Mouse (Mus musculus) retina, adult 2 months (tissue): Measurements from ENCODE around the gene Vmn2r83.
"Not testable (repeated sequence)": the region's sequence is repeated elsewhere in the genome, so short reads cannot be mapped to it uniquely, and the experiment has no call there.

Experiments used
- DNase-seq: peaks from one replicate; pipeline ENCODE4 v3.0.0-alpha.2; 2012; ENCODE audit warnings: low read depth, low spot score

The Vmn2r83 gene

DNA sequence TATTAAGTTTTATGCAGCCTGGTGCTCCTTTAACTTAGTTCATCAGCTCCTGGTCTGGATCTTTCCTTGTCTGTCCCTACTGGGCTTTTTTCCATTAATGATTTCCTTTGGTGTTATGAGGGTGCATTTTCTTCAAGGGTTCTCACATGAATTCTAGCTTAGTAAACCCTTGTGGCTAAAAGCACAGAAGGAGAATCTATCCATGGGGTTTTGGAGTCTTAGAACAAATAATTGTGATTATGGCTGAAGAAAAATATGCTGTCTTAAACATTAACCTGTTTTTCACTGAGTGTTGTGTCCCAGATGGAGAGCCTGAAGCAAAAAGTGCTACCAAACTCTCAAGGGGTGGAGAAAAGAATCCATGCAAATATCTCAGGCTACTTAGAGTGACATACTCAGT is at the start of gene Vmn2r83:
Gene Vmn2r83 (plus strand): TSS at position 301 of the 400 bp plus-strand sequence.
- DNase-seq, result no peak

DNA sequence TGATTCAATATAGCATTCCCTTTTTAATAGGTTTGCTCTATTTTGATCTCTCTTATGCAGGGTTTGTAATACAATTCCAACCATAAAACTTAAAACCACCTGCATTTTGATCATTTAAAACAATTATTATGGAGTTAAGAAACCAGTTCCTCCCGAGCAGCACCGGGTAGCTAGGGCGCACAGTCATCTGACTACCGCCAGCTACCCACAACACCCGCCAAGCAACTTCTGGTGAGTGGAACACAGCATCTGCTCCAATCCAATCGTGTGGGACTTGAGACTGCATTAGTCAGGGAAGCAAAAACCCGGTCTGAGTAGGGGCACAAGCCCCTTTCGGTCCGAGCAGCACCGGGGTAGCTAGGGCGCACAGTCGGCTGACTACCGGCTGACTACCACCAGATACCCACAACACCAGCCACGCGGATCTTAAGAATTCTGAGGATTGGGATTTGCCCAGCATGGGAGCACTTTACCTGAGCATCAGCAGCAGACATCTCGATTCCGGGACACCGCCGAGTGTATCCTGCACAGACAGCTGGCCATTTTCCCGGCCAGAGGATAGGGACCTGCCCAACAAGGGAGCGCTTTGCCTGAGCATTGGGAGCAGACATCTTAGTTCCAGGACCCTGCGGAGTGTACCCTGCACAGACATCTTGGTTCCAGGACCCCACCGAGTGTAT is 33.2 kb upstream of the Vmn2r83 start:
- DNase-seq, result not testable (repeated sequence)

- no peak for DNase-seq
Observed at GRCm38 (mm10) chr10:79495886-79496285, 27.4 kb downstream of the Vmn2r83 start.

DNA sequence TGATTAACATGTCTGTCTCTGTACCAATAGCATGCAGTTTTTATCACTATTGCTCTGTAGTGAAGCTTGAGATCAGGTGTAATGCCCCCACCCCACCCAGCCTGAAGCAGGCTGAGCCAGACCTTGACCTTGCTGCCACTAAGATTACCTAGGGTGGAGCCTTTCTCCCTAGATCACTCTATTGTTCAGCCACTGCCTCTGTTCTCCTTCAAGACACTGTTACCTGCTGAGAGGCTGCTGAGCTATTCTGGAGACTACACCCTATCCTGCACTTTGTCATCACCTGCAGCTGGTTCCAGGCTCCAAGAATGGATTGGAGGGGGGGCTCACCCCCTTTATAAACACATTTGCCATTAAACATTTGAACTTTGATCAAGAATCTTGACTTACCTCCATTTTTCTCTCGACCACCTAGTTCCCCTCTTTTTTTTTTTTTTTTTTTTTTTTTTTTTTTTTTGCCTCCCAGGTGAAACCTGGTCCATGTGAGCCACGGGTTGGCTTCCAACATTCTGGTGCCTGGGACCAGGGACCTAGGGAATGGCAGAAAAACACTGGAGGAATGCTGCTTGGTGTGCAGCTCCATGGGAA is 28.3 kb downstream of the Vmn2r83 start:
- no peak for DNase-seq

DNA sequence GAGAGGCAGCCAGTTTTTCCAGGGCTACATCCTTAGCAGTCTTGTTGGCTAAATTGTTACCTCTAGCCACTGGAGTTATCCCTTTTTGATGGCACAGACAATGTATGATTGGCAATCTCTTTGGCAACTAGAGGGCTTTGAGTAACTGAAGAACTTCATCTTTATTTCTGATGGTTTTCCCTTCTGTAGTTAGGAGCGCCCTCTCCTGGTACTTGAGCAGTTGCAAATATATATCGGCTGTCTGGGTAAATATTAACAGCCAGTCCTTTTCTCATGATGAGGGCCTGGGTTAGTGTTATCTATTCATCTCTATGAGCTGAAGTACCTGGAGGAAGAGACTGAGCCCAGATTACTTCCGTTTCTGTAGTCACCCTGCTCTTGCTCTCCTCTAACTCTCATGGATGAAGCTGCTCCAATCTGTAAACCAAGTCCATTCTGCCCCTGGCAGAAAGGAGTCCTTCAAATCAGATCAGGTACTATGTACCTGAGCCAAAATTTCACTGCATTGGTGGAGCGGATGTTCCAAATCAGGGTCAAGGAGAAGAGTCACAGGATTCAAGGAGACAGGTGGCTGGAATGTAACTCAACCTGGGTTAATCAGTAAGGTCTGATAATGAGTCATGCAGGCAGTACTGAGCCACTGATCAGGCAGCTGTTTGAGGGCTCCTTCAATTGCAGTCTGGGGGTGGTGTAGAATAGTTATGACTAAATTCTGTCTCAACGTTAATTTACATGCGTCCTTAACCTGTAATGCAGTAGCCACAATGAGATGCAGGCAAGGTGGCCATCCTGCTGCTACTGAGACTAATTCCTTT is 34.5 kb downstream of the Vmn2r83 start:
- no peak for DNase-seq

DNA sequence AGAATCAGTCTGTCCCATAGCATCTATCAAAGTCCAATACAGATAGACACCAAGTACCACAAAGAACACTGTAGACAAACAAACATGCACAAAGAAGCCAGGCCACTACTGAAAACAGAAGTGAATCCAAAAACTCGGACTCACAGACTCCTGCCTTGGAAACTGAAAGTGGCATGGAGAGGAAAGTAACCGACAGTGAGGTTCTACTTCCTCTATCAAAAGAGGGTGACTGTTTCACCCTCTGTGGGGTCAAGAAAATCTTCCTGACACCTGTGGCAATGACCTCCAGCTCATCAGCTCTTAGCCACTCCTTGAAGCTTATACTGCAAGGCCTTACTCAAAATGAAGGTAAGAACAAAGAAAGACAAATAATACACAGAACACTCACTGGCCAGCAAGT is 38.2 kb downstream of the Vmn2r83 start:
- no peak for DNase-seq

GRCm38 (mm10) chr10:79524433-79524832 is 55.9 kb downstream of the Vmn2r83 start:
- DNase-seq, result no peak

DNA sequence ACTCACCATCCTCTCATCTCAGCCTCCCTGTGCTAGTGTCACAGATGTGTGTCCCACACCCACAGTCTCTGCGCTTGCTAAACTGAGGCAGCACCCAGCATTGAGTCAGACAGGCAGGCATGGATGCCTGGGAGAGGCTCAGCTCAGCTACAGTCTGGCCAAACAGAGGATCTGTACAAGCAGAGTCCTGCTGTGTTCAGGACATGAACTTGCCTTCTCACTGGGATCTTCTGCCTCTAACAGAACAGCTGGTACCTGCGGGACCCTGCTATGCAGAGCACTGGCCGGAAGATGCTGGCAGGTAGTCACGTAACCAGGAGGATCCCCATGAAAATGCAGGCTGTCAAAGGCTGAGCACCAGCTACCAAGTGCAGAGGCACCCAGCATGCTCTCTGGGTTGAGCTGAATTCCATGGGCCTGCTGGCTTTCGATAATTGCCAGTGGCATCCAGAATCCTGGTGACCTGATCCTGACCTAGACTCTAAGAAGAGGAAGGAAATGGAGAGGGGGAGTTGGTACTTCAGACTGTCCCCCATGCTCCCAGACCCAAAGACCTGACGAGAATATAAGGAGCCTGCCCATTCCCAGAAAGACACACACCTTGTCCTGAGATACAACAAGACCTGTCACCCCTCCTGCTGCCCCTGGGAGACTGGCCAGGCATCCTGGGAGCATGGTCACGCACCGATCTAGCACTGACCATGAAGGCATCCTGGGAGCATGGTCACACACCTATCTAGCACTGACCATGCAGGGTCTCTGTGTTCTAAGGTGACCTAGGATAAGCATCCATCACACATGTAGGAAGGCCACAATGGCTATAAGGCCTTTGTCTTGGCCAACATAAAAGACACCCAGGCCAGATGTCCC is 57.2 kb downstream of the Vmn2r83 start:
- DNase-seq, result no peak

DNA sequence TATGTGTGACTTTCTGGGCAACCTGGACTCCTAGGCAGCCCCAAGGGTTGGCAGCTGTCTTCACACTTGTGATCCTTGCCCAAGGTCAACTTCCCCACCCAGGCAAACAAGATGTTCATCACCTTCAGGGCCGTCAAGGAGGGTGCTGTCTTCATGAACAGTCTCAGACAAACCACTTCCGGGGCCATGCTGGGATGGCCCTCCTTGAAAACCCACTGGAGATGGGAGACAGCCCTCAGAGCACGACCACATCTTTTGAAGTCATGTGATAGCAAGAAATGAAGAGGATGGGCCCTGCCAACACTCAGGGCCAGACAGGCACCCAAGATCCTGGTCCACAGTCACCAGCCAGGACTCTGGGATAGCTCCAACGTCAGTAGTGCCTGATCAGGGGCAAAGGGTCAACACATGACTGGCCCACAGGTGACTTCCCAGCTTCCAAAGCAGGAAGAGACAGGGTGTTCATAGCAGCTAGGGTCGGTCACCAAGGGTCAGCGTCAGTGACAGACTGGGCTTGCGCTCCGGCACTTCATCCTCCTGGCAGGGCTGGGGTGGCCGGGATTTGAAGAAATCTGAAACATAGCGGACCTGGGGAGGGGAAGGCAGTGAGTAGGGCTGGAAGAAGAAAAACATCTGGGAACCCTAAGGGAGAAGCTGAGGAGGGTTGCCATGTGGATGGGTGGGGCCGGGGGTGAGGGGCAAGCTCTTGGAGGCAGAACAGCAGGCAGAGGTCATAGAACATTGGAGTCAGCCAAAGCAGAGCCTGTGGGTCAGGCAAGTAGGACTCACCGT is 58.3 kb downstream of the Vmn2r83 start:
- no peak for DNase-seq

DNA sequence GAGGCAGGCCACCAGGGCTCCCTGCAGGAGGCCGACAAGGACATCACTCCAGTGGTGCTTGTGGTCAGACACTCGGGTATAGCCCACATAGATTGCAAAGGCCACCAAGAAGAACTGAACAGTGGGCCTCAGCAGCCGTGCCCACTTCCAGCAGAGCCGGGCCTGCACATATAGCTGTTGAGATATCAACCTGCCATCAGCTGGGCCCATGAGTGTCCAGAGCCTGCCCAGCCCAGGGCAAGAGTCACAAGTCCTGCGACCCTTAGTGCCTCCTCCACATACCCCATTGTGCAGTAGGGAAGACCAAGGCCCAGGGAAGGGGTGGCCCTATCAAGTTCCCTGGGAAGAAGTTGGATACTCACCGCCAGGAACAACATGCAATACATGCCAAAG is 58.9 kb downstream of the Vmn2r83 start:
- DNase-seq, result no peak

GRCm38 (mm10) chr10:79528081-79528480 is 59.5 kb downstream of the Vmn2r83 start:
- DNase-seq, result no peak

DNA sequence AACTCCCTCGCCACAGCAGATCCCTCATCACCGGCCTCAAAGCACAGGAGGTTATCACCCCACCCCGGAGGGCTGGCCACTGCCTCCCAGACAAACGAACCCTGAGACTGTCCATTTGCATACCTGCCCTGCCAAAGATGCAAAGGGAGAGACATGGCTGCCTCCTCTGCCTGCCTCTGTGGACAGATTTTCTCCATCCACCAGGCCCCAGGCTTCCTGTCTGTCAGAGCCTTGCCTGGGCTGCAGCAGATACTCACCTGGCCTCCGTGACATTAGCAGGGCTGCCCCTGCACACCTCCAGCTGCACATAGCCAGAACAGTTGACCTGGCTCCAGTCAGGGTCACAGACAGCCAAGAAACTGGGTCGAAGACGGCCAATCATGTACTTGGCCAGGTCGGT is 61.7 kb downstream of the Vmn2r83 start:
- no peak for DNase-seq

GRCm38 (mm10) chr10:79530721-79531120 is 62.2 kb downstream of the Vmn2r83 start:
- no peak for DNase-seq

GRCm38 (mm10) chr10:79531593-79531992 is 63.1 kb downstream of the Vmn2r83 start:
- no peak for DNase-seq

DNA sequence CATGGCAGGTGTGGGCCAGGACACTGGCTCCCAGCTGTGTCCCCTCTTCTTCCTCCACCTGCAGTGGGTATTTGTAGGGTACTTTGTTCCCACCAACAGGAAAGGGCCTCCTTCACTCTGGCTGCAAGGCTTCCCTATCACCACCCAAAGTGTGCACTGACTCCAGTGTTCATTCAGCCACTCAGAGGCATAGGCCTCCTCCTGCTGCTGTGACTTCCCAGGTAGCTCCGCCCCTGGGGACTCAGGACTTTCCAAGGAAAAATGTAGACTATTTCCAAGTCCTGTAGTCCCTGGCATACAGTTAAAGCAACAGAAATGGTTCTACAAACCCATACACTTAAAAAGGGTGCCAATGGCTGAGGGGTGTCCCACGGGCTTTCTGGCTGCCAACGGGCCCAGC is 64.1 kb downstream of the Vmn2r83 start:
- no peak for DNase-seq

- DNase-seq, result peak; percentile 61
Observed at GRCm38 (mm10) chr10:79533126-79533911, 64.8 kb downstream of the Vmn2r83 start, which contains the start of gene Plpp2. TSS of gene Plpp2 (minus strand) at chr10:79533796.

- DNase-seq, result no peak
Observed at GRCm38 (mm10) chr10:79534426-79534825, 65.9 kb downstream of the Vmn2r83 start.

DNA sequence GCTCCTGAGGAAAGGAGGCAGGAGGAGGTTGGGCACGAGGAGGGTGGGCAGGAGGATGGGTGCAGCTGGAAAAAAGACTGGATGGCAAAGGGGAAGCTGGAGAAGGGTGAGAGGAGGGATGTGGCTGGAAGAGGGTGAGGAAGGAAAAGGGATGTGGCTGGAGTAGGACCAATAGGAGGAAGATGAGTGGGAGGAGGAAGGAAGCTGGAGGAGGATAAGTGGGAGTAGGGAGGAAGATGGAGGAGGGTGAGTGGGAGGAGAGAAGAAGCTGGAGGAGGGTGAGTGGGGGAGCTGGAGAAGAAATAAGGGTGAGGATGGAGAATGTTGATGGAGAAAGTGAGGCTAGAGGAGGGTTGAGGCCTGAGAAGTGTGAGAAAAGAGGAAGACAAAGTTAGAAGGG is 66.9 kb downstream of the Vmn2r83 start:
- DNase-seq, result no peak

GRCm38 (mm10) chr10:79536461-79537080 is 68.0 kb downstream of the Vmn2r83 start:
- no peak for DNase-seq

DNA sequence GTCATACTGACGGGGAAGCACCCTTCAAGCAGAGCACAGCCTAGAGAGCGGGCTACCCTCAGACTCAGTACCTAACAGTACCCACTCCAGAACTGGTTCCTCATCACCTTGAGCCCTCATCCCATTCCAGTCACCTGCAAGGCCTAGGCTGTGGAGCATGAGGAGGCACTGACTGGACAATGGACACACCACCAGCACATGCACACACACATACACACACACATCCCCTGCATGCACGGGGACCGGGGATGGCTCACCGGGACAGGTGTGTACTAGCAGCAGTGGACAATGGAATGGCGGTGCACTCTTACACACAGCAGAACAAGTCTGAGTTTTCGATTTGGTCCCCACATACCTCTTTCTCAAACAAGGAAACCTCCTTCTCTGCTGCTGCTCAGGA is 68.7 kb downstream of the Vmn2r83 start:
- DNase-seq, result no peak
